Mouse (Mus musculus): ENCODE data around the gene Lor. TPM values are rescaled to one million over a fixed set of nuclear protein-coding genes. Genes with fewer than 3 reads are reported as not detected.
A peak's percentile ranks its signal among the peaks of the same experiment; 100 is the strongest.

The Lor gene
- 1.4 and 1.6 TPM in 2 replicates for polyA plus RNA-seq (2014; fragmentation: Nextera tagmentation; extraction: Ambion mirVana)

GRCm38 (mm10) chr3:92083042-92083441, at the start of gene Lor:
TSS of gene Lor (minus strand) at chr3:92083142.
- ATAC-seq (ENCODE audit: low FRiP score) (no peak), DNase-seq (ENCODE audit: low spot score) (no peak)
- WGBS: 89% methylated on average over 2 of the region's 2 CpGs
- no peak within 1 kb of the TSS for H3K27ac ChIP-seq (ENCODE audit: low read depth, low read length)
- peaks cover 12% of the 10 kb centered on the region; the same call in 1 of the 2 replicates for H3K27me3 ChIP-seq (ENCODE audit: control insufficient read depth, insufficient read depth, low read length)
- H3K4me3 ChIP-seq (ENCODE audit: low read depth, low read length): peak within 1 kb of the TSS; percentile 67; the same call in 1 of the 2 replicates
- no peaks in the 10 kb centered on the region for H3K9me3 ChIP-seq (ENCODE audit: control insufficient read depth, low read length)
- peak within 1 kb of the TSS; percentile 95; the same call in 1 of the 2 replicates for H3K4me2 ChIP-seq (replicated peaks; ENCODE audit: low read depth, low read length)
- no peaks in the 10 kb centered on the region for H3K36me3 ChIP-seq (ENCODE audit: control insufficient read depth, insufficient read depth, low read length)
- no peaks in the 10 kb centered on the region for H3K4me1 ChIP-seq (replicated peaks; ENCODE audit: control insufficient read depth, insufficient read depth, low read length)
- H3K9ac ChIP-seq (ENCODE audit: low read depth, low read length): no peak within 1 kb of the TSS

DNA sequence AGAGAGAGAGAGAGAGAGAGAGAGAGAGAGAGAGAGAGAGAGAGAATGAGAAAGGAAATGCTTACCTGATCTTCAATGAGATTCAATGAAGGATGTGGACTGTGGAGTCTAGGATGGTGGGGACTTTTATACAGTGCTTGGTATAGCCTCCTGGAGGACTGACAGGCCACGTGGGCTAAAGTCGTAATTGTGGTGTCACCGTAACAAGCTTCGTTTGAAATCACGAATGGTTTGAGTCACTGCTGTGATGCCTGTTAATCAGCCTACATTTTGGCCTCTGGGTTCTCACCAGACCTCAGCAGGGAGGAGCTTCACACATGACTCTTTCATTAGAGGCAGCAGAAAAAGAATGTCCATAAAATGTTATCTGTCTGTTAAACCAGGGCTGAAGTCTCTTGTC, 40.9 kb upstream of the Lor start, which contains the start of gene Prr9:
Gene Prr9 (minus strand): TSS at position 101 of the 400 bp plus-strand sequence.
- DNase-seq (ENCODE audit: low spot score): no peak
- Histone ChIP-seq H3K4me3 (ENCODE audit: low read depth, low read length) (no peak within 1 kb of the TSS), H3K9me3 (ENCODE audit: control insufficient read depth, low read length) (no peaks in the 10 kb centered on the region), H3K27me3 (ENCODE audit: control insufficient read depth, insufficient read depth, low read length) (no peaks in the 10 kb centered on the region), H3K4me2 (replicated peaks; ENCODE audit: low read depth, low read length) (no peak within 1 kb of the TSS), H3K9ac (ENCODE audit: low read depth, low read length) (no peak within 1 kb of the TSS), H3K4me1 (replicated peaks; ENCODE audit: control insufficient read depth, insufficient read depth, low read length) (no peaks in the 10 kb centered on the region), H3K27ac (ENCODE audit: low read depth, low read length) (no peak within 1 kb of the TSS), H3K36me3 (ENCODE audit: control insufficient read depth, insufficient read depth, low read length) (no peaks in the 10 kb centered on the region)
- ATAC-seq (ENCODE audit: low FRiP score): no peak
- WGBS: 89% methylated on average over 5 of the region's 5 CpGs

DNA sequence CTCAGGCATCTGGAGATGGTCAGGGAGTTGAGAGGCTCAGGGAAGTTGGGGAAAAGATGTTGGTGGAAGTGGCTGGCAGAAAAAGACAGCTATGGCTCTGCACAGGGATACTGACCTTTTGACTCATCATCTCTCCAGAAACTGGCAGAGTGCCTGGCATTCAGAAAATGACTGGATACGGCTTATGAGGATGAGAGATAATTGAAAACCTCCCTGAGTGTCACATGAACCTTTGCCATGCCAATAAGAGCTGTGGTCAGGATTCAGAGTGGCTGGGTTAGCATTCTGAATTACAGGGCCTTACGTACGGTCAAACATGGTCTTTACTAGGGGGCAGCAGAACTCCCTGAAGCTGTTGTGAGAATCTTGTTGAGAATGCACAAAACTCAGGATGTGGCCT, 38.0 kb upstream of the Lor start:
- Histone ChIP-seq H3K4me1 (replicated peaks; ENCODE audit: control insufficient read depth, insufficient read depth, low read length) (no peaks in the 10 kb centered on the region), H3K27me3 (ENCODE audit: control insufficient read depth, insufficient read depth, low read length) (no peaks in the 10 kb centered on the region), H3K36me3 (ENCODE audit: control insufficient read depth, insufficient read depth, low read length) (no peaks in the 10 kb centered on the region), H3K4me2 (replicated peaks; ENCODE audit: low read depth, low read length) (no peak overlapping the region), H3K9ac (ENCODE audit: low read depth, low read length) (no peak overlapping the region), H3K4me3 (ENCODE audit: low read depth, low read length) (no peak overlapping the region), H3K9me3 (ENCODE audit: control insufficient read depth, low read length) (no peaks in the 10 kb centered on the region), H3K27ac (ENCODE audit: low read depth, low read length) (no peak overlapping the region)
- ATAC-seq (ENCODE audit: low FRiP score) (no peak), DNase-seq (ENCODE audit: low spot score) (no peak)
- WGBS: 88% methylated on average over 3 of the region's 3 CpGs

DNA sequence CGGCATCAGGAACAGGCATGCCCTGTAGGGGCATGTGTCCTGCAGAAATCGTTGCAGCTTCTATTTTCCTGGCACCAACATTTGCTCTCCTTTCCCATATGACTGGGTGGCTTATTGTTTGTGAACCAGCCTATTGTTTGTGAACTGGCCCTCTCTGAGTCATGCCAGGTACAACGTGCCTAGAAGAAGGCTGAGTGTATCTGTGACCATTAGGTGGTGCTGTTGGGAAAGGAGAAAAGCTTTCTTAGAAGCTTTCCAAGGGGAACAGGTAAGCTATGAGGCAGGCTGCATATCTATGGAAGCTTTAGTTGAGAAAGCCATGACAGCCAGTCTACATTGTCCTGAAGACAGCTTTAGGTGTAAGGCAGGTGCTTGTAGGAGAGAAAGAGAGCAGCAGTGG, 35.0 kb upstream of the Lor start:
- Histone ChIP-seq H3K36me3 (ENCODE audit: control insufficient read depth, insufficient read depth, low read length) (no peaks in the 10 kb centered on the region), H3K27ac (ENCODE audit: low read depth, low read length) (no peak overlapping the region), H3K4me3 (ENCODE audit: low read depth, low read length) (no peak overlapping the region), H3K4me2 (replicated peaks; ENCODE audit: low read depth, low read length) (no peak overlapping the region), H3K9ac (ENCODE audit: low read depth, low read length) (no peak overlapping the region), H3K4me1 (replicated peaks; ENCODE audit: control insufficient read depth, insufficient read depth, low read length) (no peaks in the 10 kb centered on the region), H3K27me3 (ENCODE audit: control insufficient read depth, insufficient read depth, low read length) (no peaks in the 10 kb centered on the region), H3K9me3 (ENCODE audit: control insufficient read depth, low read length) (no peaks in the 10 kb centered on the region)
- WGBS: 37% methylated on average over 3 of the region's 3 CpGs
- ATAC-seq (ENCODE audit: low FRiP score) (0 out of 2 replicates have a peak, but pooled peaks have one; percentile 14), DNase-seq (ENCODE audit: low spot score) (peak; percentile 36)

- Histone ChIP-seq H3K4me2 (replicated peaks; ENCODE audit: low read depth, low read length) (no peak overlapping the region), H3K4me1 (replicated peaks; ENCODE audit: control insufficient read depth, insufficient read depth, low read length) (no peaks in the 10 kb centered on the region), H3K9me3 (ENCODE audit: control insufficient read depth, low read length) (no peaks in the 10 kb centered on the region), H3K27me3 (ENCODE audit: control insufficient read depth, insufficient read depth, low read length) (no peaks in the 10 kb centered on the region), H3K9ac (ENCODE audit: low read depth, low read length) (no peak overlapping the region), H3K27ac (ENCODE audit: low read depth, low read length) (no peak overlapping the region), H3K36me3 (ENCODE audit: control insufficient read depth, insufficient read depth, low read length) (no peaks in the 10 kb centered on the region), H3K4me3 (ENCODE audit: low read depth, low read length) (no peak overlapping the region)
- ATAC-seq (ENCODE audit: low FRiP score) (no peak), DNase-seq (ENCODE audit: low spot score) (no peak)
These were observed 28.6 kb upstream of the Lor start for GRCm38 (mm10) chr3:92111526-92111925.

GRCm38 (mm10) chr3:92110790-92111189, 27.8 kb upstream of the Lor start:
- ATAC-seq (ENCODE audit: low FRiP score): 0 out of 2 replicates have a peak, but pooled peaks have one; percentile 47
- H3K27me3 ChIP-seq (ENCODE audit: control insufficient read depth, insufficient read depth, low read length): no peaks in the 10 kb centered on the region
- H3K36me3 ChIP-seq (ENCODE audit: control insufficient read depth, insufficient read depth, low read length): no peaks in the 10 kb centered on the region
- no peak for DNase-seq (ENCODE audit: low spot score)
- no peaks in the 10 kb centered on the region for H3K9me3 ChIP-seq (ENCODE audit: control insufficient read depth, low read length)
- no peak overlapping the region for H3K4me3 ChIP-seq (ENCODE audit: low read depth, low read length)
- no peak overlapping the region for H3K4me2 ChIP-seq (replicated peaks; ENCODE audit: low read depth, low read length)
- H3K27ac ChIP-seq (ENCODE audit: low read depth, low read length): no peak overlapping the region
- no peaks in the 10 kb centered on the region for H3K4me1 ChIP-seq (replicated peaks; ENCODE audit: control insufficient read depth, insufficient read depth, low read length)
- no peak overlapping the region for H3K9ac ChIP-seq (ENCODE audit: low read depth, low read length)

GRCm38 (mm10) chr3:92106582-92106981, 23.6 kb upstream of the Lor start:
- DNase-seq (ENCODE audit: low spot score) (peak; percentile 11), ATAC-seq (ENCODE audit: low FRiP score) (peak; percentile 22; the same call in 1 of the 2 replicates)
- Histone ChIP-seq H3K4me2 (replicated peaks; ENCODE audit: low read depth, low read length) (no peak overlapping the region), H3K4me1 (replicated peaks; ENCODE audit: control insufficient read depth, insufficient read depth, low read length) (no peaks in the 10 kb centered on the region), H3K36me3 (ENCODE audit: control insufficient read depth, insufficient read depth, low read length) (no peaks in the 10 kb centered on the region), H3K9me3 (ENCODE audit: control insufficient read depth, low read length) (no peaks in the 10 kb centered on the region), H3K27ac (ENCODE audit: low read depth, low read length) (no peak overlapping the region), H3K4me3 (ENCODE audit: low read depth, low read length) (no peak overlapping the region), H3K9ac (ENCODE audit: low read depth, low read length) (no peak overlapping the region), H3K27me3 (ENCODE audit: control insufficient read depth, insufficient read depth, low read length) (no peaks in the 10 kb centered on the region)
- 7% methylated on average over 6 of the region's 6 CpGs for WGBS

DNA sequence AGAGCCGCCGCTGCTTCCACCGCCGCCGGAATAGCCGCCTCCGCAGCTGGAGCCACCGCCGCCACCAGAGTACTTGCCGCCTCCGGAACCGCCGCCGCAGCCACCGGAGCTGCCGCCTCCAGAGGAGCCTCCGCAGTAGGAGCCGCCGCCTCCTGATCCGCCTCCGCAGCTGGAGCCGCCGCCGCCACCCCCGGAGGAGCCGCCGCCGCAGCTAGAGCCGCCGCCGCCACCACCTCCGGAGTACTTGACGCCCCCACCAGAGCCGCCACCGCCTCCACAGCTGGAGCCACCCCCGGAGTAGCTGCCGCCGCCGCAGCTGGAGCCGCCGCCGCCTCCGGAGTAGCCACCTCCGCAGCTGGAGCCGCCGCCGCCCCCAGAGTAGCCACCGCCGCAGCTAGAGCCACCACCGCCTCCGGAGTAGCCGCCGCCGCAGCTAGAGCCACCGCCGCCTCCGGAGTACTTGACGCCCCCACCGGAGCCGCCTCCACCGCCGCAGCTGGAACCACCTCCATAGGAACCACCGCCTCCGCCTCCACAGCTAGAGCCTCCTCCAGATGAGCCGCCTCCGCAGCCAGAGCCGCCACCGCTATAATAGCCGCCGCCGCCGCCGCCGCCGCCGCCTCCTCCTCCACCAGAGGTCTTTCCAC, 1.5 kb downstream of the Lor start:
- no peaks in the 10 kb centered on the region for H3K9me3 ChIP-seq (ENCODE audit: control insufficient read depth, low read length)
- ATAC-seq (ENCODE audit: low FRiP score) (peak; percentile 80), DNase-seq (ENCODE audit: low spot score) (peak; percentile 73)
- peak overlapping the region; percentile 67 for H3K4me3 ChIP-seq (ENCODE audit: low read depth, low read length)
- H3K4me1 ChIP-seq (replicated peaks; ENCODE audit: control insufficient read depth, insufficient read depth, low read length): no peaks in the 10 kb centered on the region
- H3K27ac ChIP-seq (ENCODE audit: low read depth, low read length): peak overlapping the region; percentile 81
- under 1% methylated on average over 63 of the region's 76 CpGs for WGBS
- peaks cover 12% of the 10 kb centered on the region; the same call in 1 of the 2 replicates for H3K27me3 ChIP-seq (ENCODE audit: control insufficient read depth, insufficient read depth, low read length)
- H3K9ac ChIP-seq (ENCODE audit: low read depth, low read length): peak overlapping the region; percentile 71
- no peaks in the 10 kb centered on the region for H3K36me3 ChIP-seq (ENCODE audit: control insufficient read depth, insufficient read depth, low read length)
- H3K4me2 ChIP-seq (replicated peaks; ENCODE audit: low read depth, low read length): peak overlapping the region; percentile 95

All from hindbrain, embryonic 11.5 days (tissue).